Mouse (Mus musculus) kidney, embryonic 15.5 days (tissue): ENCODE results near the gene Krit1. TPM values are rescaled to one million over a fixed set of nuclear protein-coding genes. Genes with fewer than 3 reads are reported as not detected.
"Not testable (repeated sequence)": the region's sequence is repeated elsewhere in the genome, so short reads cannot be mapped to it uniquely, and the experiment has no call there.

Source experiments
- ATAC-seq: fragments of 200-750 bp; cut with Nextera tagmentation; replicated peaks from 2 replicates; pipeline ENCODE4 v1.8.0; 2017; ENCODE audit warnings: moderate TSS enrichment; ENCODE audit not compliant: low FRiP score
- H3K27ac ChIP-seq: fragments of 300-500 bp; sonication (generic); 2 replicates; pipeline ENCODE4 v1.5.1; 2015; ENCODE audit warnings: mild to moderate bottlenecking, inconsistent platforms
- H3K27me3 ChIP-seq: fragments of 300-500 bp; sonication (generic); 2 replicates; pipeline ENCODE4 v1.6.1; 2015; ENCODE audit warnings: inconsistent platforms
- H3K36me3 ChIP-seq: fragments of 300-500 bp; sonication (generic); 2 replicates; pipeline ENCODE4 v1.6.1; 2015; ENCODE audit warnings: inconsistent platforms
- H3K4me1 ChIP-seq: fragments of 300-500 bp; sonication (generic); 2 replicates; pipeline ENCODE4 v1.6.1; 2015; ENCODE audit warnings: inconsistent platforms
- H3K4me2 ChIP-seq: fragments of 300-500 bp; sonication (generic); 2 replicates; pipeline ENCODE4 v1.6.1; 2015; ENCODE audit warnings: moderate library complexity, mild to moderate bottlenecking, inconsistent platforms
- H3K4me3 ChIP-seq: fragments of 300-500 bp; sonication (generic); replicated peaks from 2 replicates; pipeline ENCODE4 v1.5.1; 2015; ENCODE audit warnings: mild to moderate bottlenecking, inconsistent platforms
- H3K9ac ChIP-seq: fragments of 300-500 bp; sonication (generic); 2 replicates; pipeline ENCODE4 v1.6.1; 2015; ENCODE audit warnings: mild to moderate bottlenecking, inconsistent platforms
- H3K9me3 ChIP-seq: fragments of 300-500 bp; sonication (generic); replicated peaks from 2 replicates; pipeline ENCODE4 v1.6.1; 2016; ENCODE audit warnings: inconsistent platforms
- WGBS: fragments of 180-500 bp; shearing (Covaris S2); methylation state at CpG from one replicate; pipeline ENCODE4 v1.1.7; 2015; ENCODE audit warnings: mixed read lengths; 5-methylcytosine and 5-hydroxymethylcytosine counted together
- polyA plus RNA-seq: library from polyadenylated mRNA; unstranded; fragments of >200 nt; fragmentation: Nextera tagmentation; extraction: Ambion mirVana; gene quantifications from 2 replicates; pipeline ENCODE4 v1.2.1, GENCODE M21; 2015

Krit1 gene
- polyA plus RNA-seq, 1 experiment from 2014 or later: 47.6 TPM

- Histone ChIP-seq H3K9me3 (no peaks in the 10 kb centered on the region), H3K9ac (no peak overlapping the region), H3K4me3 (0 out of 2 replicates have a peak overlapping the region, but pooled peaks have one; percentile 15), H3K27ac (no peak overlapping the region), H3K4me1 (peaks cover 13% of the 10 kb centered on the region; the same call in 1 of the 2 replicates), H3K27me3 (no peaks in the 10 kb centered on the region), H3K36me3 (0 out of 2 replicates have a peak, but pooled peaks cover 4% of the 10 kb centered on the region), H3K4me2 (0 out of 2 replicates have a peak overlapping the region, but pooled peaks have one; percentile 21)
- ATAC-seq: no peak
- WGBS: 77% methylated on average over 4 of the region's 4 CpGs
These were observed 2.1 kb upstream of the Krit1 start for GRCm38 (mm10) chr5:3800881-3801280.

DNA sequence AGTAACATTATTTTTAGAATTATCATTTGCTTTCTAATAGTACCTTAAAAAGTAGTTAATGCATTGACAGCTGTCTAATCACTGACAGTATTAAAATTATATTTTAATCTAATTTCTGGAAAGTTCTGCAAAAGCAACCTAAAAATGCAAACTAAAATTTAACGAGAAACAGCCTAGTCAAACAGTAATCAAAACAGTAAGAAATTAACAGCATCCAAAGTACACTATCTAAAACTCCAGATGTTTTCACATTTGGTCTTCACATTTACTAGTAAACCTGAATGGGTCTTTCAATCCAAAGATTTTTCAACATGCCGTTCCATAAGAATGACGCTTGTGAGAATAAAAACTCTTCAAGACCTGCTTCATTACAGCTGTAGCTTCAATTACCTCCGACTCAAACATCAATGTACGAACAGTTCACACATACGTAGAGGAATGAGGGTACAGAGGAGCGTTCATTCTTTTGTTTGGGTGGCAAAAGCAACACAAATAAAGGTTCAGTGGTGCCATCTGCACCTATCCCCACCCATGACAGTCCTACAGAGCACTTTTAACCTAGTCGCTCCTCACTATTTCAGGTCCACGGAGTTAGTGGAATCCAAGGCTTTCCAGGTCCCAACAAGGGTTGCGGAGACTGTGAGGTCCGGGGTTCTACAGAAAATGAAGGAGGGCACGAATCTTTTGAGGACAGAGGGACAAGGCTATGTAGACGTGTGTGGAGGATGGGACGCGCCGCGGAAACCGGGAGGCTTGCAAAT, 1.1 kb upstream of the Krit1 start:
- no peak for ATAC-seq
- Histone ChIP-seq H3K27ac (peak overlapping the region; percentile 93; the same call in 1 of the 2 replicates), H3K4me3 (peak overlapping the region; percentile 77), H3K4me1 (peaks cover 13% of the 10 kb centered on the region; the same call in 1 of the 2 replicates), H3K9ac (peak overlapping the region; percentile 85), H3K4me2 (peak overlapping the region; percentile 70), H3K36me3 (0 out of 2 replicates have a peak, but pooled peaks cover 4% of the 10 kb centered on the region), H3K27me3 (no peaks in the 10 kb centered on the region), H3K9me3 (no peaks in the 10 kb centered on the region)
- 5% methylated on average over 18 of the region's 18 CpGs for WGBS

GRCm38 (mm10) chr5:3803292-3804165, 545 bp downstream of the Krit1 start:
- Histone ChIP-seq H3K36me3 (peaks cover 13% of the 10 kb centered on the region; the same call in 1 of the 2 replicates), H3K9ac (peak overlapping the region; percentile 85), H3K4me2 (peak overlapping the region; percentile 70), H3K9me3 (no peaks in the 10 kb centered on the region), H3K4me3 (peak overlapping the region; percentile 77), H3K4me1 (peaks cover 13% of the 10 kb centered on the region; the same call in 1 of the 2 replicates), H3K27ac (peak overlapping the region; percentile 93), H3K27me3 (no peaks in the 10 kb centered on the region)
- peak; percentile 79 for ATAC-seq
- WGBS: under 1% methylated on average over 36 of the region's 36 CpGs

- no peak for ATAC-seq
- 100% methylated on average over 1 of the region's 1 CpGs for WGBS
- Histone ChIP-seq H3K4me1 (peaks cover 7% of the 10 kb centered on the region; the same call in 1 of the 2 replicates), H3K36me3 (peaks cover 34% of the 10 kb centered on the region), H3K4me2 (no peak overlapping the region), H3K9me3 (no peaks in the 10 kb centered on the region), H3K27ac (no peak overlapping the region), H3K4me3 (no peak overlapping the region), H3K9ac (no peak overlapping the region), H3K27me3 (no peaks in the 10 kb centered on the region)
These were observed 5.5 kb downstream of the Krit1 start for GRCm38 (mm10) chr5:3808472-3808871.

- no peaks in the 10 kb centered on the region for H3K27me3 ChIP-seq
- H3K36me3 ChIP-seq: peaks cover 53% of the 10 kb centered on the region
- no peak overlapping the region for H3K9ac ChIP-seq
- H3K9me3 ChIP-seq: no peaks in the 10 kb centered on the region
- H3K4me3 ChIP-seq: no peak overlapping the region
- no peaks in the 10 kb centered on the region for H3K4me1 ChIP-seq
- no peak overlapping the region for H3K4me2 ChIP-seq
- WGBS: 83% methylated on average over 1 of the region's 1 CpGs
- ATAC-seq: no peak
- no peak overlapping the region for H3K27ac ChIP-seq
These were observed 31.1 kb downstream of the Krit1 start for GRCm38 (mm10) chr5:3834107-3834506.

DNA sequence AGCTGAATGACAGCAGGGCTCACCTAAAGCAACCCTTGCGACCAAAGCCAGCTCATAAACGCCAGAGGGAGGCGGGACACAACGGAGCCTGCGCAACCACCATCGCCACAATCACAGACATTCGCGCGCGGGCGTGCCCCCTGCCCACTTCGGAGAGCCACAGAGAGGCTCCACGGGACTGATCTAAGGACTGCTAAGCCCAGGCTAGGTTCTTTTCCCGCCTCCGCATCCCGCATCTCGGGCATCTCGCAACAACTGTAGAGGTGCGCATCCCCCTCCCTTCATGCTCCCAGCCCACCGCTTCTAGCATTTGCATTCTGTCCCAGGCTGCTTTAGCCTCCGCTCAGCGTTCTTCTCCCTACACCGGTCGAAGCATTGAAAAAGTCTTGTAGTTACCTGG, 42.0 kb downstream of the Krit1 start, which contains the start of gene Lrrd1:
Gene Lrrd1, plus strand, starts transcription at position 148 of the 400 bp plus-strand sequence.
- H3K4me3 ChIP-seq: peak within 1 kb of the TSS; percentile 38
- H3K27me3 ChIP-seq: no peaks in the 10 kb centered on the region
- H3K9me3 ChIP-seq: no peaks in the 10 kb centered on the region
- H3K4me1 ChIP-seq: peaks cover 5% of the 10 kb centered on the region; the same call in 1 of the 2 replicates
- H3K36me3 ChIP-seq: peaks cover 17% of the 10 kb centered on the region
- ATAC-seq: 0 out of 2 replicates have a peak, but pooled peaks have one; percentile 22
- H3K27ac ChIP-seq: no peak within 1 kb of the TSS
- H3K4me2 ChIP-seq: peak within 1 kb of the TSS; percentile 72
- 6% methylated on average over 24 of the region's 24 CpGs for WGBS
- H3K9ac ChIP-seq: 0 out of 2 replicates have a peak within 1 kb of the TSS, but pooled peaks have one; percentile 33

GRCm38 (mm10) chr5:3870161-3870560, 67.2 kb downstream of the Krit1 start:
- no peak overlapping the region for H3K9ac ChIP-seq
- no peaks in the 10 kb centered on the region for H3K27me3 ChIP-seq
- 62% methylated on average over 4 of the region's 4 CpGs for WGBS

GRCm38 (mm10) chr5:3872348-3872747, 69.4 kb downstream of the Krit1 start:
- H3K27me3 ChIP-seq: no peaks in the 10 kb centered on the region
- 83% methylated on average over 1 of the region's 1 CpGs for WGBS
- no peak overlapping the region for H3K27ac ChIP-seq
- no peak overlapping the region for H3K4me3 ChIP-seq
- H3K4me2 ChIP-seq: no peak overlapping the region
- H3K4me1 ChIP-seq: no peaks in the 10 kb centered on the region
- no peak overlapping the region for H3K9ac ChIP-seq
- no peaks in the 10 kb centered on the region for H3K9me3 ChIP-seq
- ATAC-seq: no peak
- H3K36me3 ChIP-seq: no peaks in the 10 kb centered on the region

More at GRCm38 (mm10) chr5:3870161-3870560, 67.2 kb downstream of the Krit1 start:
- no peaks in the 10 kb centered on the region for H3K36me3 ChIP-seq
- no peaks in the 10 kb centered on the region for H3K4me1 ChIP-seq
- no peak overlapping the region for H3K27ac ChIP-seq
- H3K9me3 ChIP-seq: no peaks in the 10 kb centered on the region
- no peak overlapping the region for H3K4me3 ChIP-seq
- no peak overlapping the region for H3K4me2 ChIP-seq
- ATAC-seq: no peak

DNA sequence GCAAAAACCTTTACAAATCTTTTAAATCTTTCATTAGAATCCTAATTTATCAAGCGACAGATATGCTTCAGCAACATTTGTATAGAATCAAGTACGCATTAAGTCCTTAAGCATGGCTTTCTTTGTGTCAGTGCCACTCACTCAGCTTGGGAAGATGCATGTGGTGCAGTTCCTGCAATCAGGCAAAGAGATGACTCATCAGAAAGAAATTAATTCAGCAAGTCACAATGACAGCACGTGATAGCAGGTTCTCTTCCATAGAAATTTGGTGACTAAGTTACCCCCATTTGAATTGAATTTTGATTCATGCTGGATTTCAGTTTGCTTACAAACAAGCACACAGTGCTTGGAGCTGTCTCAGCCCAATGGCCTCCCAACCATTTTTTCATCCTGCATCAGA, 70.5 kb downstream of the Krit1 start:
- no peak for ATAC-seq
- Histone ChIP-seq H3K9ac (no peak overlapping the region), H3K4me2 (no peak overlapping the region), H3K27me3 (no peaks in the 10 kb centered on the region), H3K36me3 (no peaks in the 10 kb centered on the region), H3K27ac (no peak overlapping the region), H3K9me3 (no peaks in the 10 kb centered on the region), H3K4me1 (no peaks in the 10 kb centered on the region), H3K4me3 (no peak overlapping the region)
- WGBS: 88% methylated on average over 3 of the region's 3 CpGs

GRCm38 (mm10) chr5:3886862-3887261, 83.9 kb downstream of the Krit1 start:
- H3K27me3 ChIP-seq, H3K4me2 ChIP-seq, H3K4me3 ChIP-seq, H3K9me3 ChIP-seq, H3K4me1 ChIP-seq, ATAC-seq, H3K27ac ChIP-seq, H3K9ac ChIP-seq, H3K36me3 ChIP-seq: not testable (repeated sequence)
- WGBS: 88% methylated on average over 7 of the region's 7 CpGs

DNA sequence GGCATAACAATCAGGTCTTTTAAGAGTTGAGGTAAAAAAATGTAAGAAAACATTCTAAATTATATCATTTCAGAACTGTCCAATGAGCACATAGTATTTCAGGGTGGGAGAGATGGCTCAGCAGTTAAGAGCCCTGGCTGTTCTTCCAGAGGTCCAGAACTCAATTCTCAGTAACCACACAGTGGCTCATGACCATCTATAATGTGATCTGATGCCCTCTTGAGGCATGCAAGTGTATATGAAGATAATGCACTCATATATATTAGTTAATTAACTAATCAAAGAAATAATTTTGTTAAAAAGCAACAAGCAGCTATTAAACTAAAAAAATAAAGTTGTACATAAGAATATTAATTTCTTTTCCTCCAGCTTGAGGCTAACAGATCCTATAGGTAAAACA, 86.2 kb downstream of the Krit1 start:
- Histone ChIP-seq H3K9ac (no peak overlapping the region), H3K4me1 (no peaks in the 10 kb centered on the region), H3K27me3 (no peaks in the 10 kb centered on the region), H3K9me3 (no peaks in the 10 kb centered on the region), H3K36me3 (no peaks in the 10 kb centered on the region), H3K27ac (no peak overlapping the region), H3K4me3 (no peak overlapping the region), H3K4me2 (no peak overlapping the region)
- no peak for ATAC-seq
